Mouse (Mus musculus): ENCODE data around the gene Serpinb9b.

DNA sequence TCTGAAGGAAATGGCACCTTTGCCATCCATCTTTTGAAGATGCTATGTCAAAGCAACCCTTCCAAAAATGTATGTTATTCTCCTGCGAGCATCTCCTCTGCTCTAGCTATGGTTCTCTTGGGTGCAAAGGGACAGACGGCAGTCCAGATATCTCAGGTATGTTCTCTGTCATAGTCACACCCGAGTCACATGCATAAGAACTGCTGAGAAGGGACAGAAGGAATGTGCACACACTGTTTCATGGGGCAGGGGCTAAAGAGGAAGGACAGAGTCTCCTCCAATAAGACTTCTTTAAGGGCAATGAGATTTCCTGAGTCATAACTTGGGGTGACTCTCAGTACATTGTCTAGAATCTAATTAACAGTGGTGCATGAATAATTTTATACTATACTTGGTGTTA lies 20.7 kb upstream of the Serpinb9b start:
- no peak for TF ChIP-seq CTCF (IDR thresholded peaks at IDR 0.05; ENCODE audit: low read depth, low read length)
- TF ChIP-seq POLR2A (IDR thresholded peaks at IDR 0.05; ENCODE audit: insufficient read depth, low read length) = no peak
- no peak for TF ChIP-seq EP300 (IDR thresholded peaks at IDR 0.05; ENCODE audit: insufficient read depth, low read depth, low read length)

All from ES-Bruce4 (cell line).